Mouse (Mus musculus) E14TG2a.4 (cell line): ENCODE measurements around the gene Cdh12.

Source experiments
- CTCF ChIP-seq: conservative IDR thresholded peaks from 2 replicates; pipeline ENCODE4 v1.5.1; 2014; ENCODE audit warnings: low read length
- NANOG ChIP-seq: IDR thresholded peaks from 2 replicates; pipeline ENCODE4 v1.6.1; 2014; ENCODE audit warnings: borderline replicate concordance, low read length, mixed read lengths
- POU5F1 ChIP-seq: IDR thresholded peaks from 2 replicates; pipeline ENCODE4 v1.6.1; 2014; ENCODE audit warnings: low read length, borderline replicate concordance

GRCm38 (mm10) chr15:20841479-20841878, 392.4 kb downstream of the Cdh12 start:
- TF ChIP-seq CTCF: no peak
- no peak for TF ChIP-seq NANOG
- no peak for TF ChIP-seq POU5F1
